Mouse (Mus musculus): ENCODE measurements around the gene Hoxa7. TPM values are rescaled to one million over a fixed set of nuclear protein-coding genes. Genes with fewer than 3 reads are reported as not detected.

The Hoxa7 gene
- polyA plus RNA-seq, 1 experiment, result not detected

DNA sequence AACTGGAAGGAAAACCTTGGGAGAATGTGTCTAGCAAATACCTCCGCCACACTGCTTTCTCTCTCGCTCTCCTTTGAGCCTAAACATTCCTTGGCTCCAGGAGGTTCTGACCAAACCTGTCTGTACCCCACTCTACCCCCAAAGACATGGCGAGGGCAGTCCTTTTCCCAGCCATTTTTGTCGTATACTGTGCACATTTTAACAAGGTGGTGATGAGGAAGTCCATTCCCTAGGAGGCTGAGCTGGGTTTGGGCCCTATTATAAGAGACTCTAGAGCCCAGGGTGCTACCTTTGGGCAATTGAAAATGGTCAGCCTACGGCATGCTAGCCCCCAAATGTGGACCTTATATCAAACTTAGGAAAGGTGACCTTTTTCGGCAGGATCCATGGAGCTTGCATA lies 14.2 kb upstream of the Hoxa7 start:
- Histone ChIP-seq H3K4me1 (ENCODE audit: control insufficient read depth, insufficient read depth, low read length) (no peaks in the 10 kb centered on the region), H3K27ac (ENCODE audit: insufficient read depth, low read depth, low read length) (no peak overlapping the region), H3K4me3 (ENCODE audit: insufficient read depth, low read depth, low read length) (no peak overlapping the region)
- no peak for TF ChIP-seq CTCF (IDR thresholded peaks at IDR 0.05; ENCODE audit: insufficient read depth, low read depth, low read length)
- TF ChIP-seq POLR2A (IDR thresholded peaks at IDR 0.05; ENCODE audit: insufficient read depth, low read depth, low read length), result no peak
- 23% methylated on average over 6 of the region's 6 CpGs for WGBS

DNA sequence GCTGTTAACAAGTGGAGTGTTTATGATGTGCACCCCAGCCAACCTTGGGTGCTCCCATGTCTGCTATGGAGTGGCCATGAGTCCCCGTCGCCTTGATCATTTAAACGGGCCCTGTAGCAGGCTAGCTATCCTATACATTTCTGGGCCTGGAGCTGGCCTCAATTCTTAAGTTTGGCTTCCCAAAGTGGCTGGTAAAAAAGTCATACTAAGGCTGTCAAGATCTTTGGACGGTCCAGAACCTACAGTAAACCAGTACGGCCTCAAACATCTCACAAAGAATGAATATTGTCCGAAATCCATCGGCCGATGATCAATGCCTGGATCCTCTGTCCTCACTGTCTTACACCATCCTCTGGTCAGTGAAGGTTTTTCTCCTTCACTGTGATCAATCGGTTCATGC lies 13.6 kb upstream of the Hoxa7 start:
- Histone ChIP-seq H3K4me3 (ENCODE audit: insufficient read depth, low read depth, low read length) (no peak overlapping the region), H3K4me1 (ENCODE audit: control insufficient read depth, insufficient read depth, low read length) (no peaks in the 10 kb centered on the region), H3K27ac (ENCODE audit: insufficient read depth, low read depth, low read length) (no peak overlapping the region)
- 33% methylated on average over 9 of the region's 9 CpGs for WGBS
- TF ChIP-seq CTCF (IDR thresholded peaks at IDR 0.05; ENCODE audit: insufficient read depth, low read depth, low read length) (no peak), POLR2A (IDR thresholded peaks at IDR 0.05; ENCODE audit: insufficient read depth, low read depth, low read length) (no peak)

DNA sequence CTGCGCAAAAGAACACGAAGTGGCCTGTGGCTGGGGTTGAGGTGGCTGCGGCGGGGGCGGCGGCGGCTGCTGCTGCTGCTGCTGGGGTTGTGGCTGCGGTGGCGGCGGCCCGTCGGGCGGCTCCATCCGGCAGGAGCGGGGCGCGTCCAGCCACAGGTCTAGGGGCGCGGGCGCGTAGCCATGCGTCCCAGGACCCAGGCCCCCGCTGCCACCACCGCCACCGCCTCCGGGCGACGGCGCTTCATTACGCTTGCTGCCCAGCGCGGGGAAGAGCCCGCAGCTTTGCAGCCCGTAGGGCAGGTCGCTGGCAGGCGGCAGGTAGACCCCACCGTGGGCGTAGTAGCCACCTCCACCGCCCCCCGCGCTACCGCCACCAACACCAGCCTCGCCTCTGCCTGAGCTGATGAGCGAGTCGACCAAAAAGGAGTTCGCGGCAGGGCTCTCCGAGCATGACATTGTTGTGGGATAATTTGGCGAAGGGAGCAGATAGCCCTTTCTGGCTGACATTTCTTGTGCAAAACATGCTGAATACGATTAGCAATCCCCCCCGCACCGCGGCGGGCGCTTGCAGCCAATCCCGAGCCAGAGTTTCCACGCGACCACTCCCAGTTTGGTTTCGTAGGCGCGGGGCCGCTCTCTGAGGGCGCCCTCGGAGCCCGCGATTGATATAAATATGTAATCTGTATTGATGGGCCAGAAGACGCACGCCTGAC lies 12.9 kb upstream of the Hoxa7 start:
- no peak overlapping the region for H3K4me3 ChIP-seq (ENCODE audit: insufficient read depth, low read depth, low read length)
- WGBS, result 2% methylated on average over 64 of the region's 68 CpGs
- H3K27ac ChIP-seq (ENCODE audit: insufficient read depth, low read depth, low read length), result no peak overlapping the region
- H3K4me1 ChIP-seq (ENCODE audit: control insufficient read depth, insufficient read depth, low read length), result no peaks in the 10 kb centered on the region
- TF ChIP-seq CTCF (IDR thresholded peaks at IDR 0.05; ENCODE audit: insufficient read depth, low read depth, low read length) (no peak), POLR2A (IDR thresholded peaks at IDR 0.05; ENCODE audit: insufficient read depth, low read depth, low read length) (no peak)

DNA sequence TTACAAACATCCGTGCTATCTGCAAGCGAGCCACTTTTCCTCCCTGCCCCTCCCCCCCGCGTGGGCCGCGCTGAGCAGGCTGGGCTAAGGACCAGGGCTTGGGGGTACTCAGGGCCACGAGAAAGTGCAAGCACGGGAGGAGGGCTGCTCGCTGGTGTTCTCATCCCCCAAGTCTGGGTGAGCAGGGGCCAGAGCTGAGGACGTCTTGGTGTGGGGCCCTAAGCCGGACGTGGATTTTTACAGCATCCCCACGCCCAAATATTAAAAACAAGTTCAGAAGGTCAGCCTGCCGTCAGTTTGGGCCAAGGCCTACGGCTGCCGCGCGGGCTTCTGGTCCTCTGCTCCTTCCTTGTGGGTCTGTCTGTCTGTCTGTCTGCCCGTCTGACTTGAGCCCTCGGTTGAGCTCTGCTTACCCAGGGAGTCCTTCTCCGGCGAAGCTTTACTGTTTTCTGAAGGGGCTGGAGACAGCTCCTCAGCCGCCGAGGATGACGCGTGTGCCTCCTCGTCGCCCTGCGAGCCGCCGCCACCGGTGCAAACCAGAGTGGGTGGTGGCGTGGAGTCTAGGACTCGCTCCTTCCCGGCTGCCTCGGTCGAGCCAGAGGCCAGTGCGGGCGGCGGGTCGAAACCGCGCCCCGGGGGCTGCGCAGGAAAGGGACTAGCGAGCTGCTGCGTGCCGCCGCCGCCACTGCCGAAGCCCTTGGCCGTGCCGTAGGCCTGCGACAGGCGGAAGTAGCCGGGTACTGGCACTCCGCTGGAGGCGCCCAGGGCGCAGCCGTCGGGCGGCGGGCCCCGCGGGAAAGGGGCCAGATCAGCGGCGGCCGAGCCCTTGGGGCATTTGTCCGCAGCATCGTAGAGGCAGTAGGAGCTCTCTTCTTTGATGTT lies 12.1 kb upstream of the Hoxa7 start:
- Histone ChIP-seq H3K27ac (ENCODE audit: insufficient read depth, low read depth, low read length) (no peak overlapping the region), H3K4me3 (ENCODE audit: insufficient read depth, low read depth, low read length) (no peak overlapping the region), H3K4me1 (ENCODE audit: control insufficient read depth, insufficient read depth, low read length) (no peaks in the 10 kb centered on the region)
- TF ChIP-seq POLR2A (IDR thresholded peaks at IDR 0.05; ENCODE audit: insufficient read depth, low read depth, low read length) (no peak), CTCF (IDR thresholded peaks at IDR 0.05; ENCODE audit: insufficient read depth, low read depth, low read length) (no peak)
- 2% methylated on average over 70 of the region's 70 CpGs for WGBS

DNA sequence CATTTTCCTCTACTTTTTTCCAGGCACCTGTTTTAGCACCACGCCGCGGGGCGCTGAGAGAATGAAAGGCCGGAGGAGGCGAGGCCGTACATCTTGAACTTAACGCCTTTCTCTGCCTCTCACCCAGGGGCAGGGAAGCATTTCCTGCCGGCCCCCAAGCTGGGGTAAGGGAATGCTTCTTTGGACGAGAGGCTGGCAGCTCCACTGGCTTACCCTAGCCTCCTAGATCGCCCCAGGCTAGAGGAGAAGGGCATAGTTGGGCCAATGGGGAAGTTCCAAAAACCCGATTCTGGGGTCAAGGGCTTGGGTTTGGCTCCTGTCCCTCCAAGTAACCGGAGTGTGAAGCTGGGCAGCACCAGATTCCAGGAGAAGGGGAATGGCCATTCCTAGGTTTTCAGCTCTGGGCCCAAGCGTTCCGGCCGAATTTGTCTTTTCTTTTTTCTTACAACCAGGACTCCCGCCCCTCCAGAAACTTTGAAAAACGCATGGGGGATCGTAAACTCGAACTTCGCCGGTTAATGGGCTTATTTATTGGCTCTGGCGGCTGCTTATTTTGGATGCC lies 11.4 kb upstream of the Hoxa7 start:
- Histone ChIP-seq H3K27ac (ENCODE audit: insufficient read depth, low read depth, low read length) (no peak overlapping the region), H3K4me1 (ENCODE audit: control insufficient read depth, insufficient read depth, low read length) (no peaks in the 10 kb centered on the region), H3K4me3 (ENCODE audit: insufficient read depth, low read depth, low read length) (no peak overlapping the region)
- no peak for TF ChIP-seq CTCF (IDR thresholded peaks at IDR 0.05; ENCODE audit: insufficient read depth, low read depth, low read length)
- no peak for TF ChIP-seq POLR2A (IDR thresholded peaks at IDR 0.05; ENCODE audit: insufficient read depth, low read depth, low read length)
- 3% methylated on average over 23 of the region's 23 CpGs for WGBS

DNA sequence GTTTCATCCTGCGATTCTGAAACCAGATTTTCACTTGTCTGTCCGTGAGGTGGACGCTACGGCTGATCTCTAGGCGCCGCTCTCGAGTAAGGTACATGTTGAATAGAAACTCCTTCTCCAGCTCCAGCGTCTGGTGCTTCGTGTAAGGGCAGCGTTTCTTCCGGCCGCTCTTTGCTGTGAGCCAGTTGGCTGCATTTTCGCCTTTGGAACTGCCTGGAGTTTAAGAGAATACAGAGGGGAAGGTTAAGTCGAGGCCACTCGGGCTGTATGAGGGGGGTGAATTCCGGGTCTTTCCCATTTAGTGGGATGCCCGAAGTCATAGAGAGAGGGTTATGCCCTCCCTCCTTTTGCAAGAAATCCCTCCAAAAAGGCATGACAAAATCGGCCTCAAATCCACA lies 10.9 kb upstream of the Hoxa7 start:
- Histone ChIP-seq H3K4me3 (ENCODE audit: insufficient read depth, low read depth, low read length) (no peak overlapping the region), H3K27ac (ENCODE audit: insufficient read depth, low read depth, low read length) (no peak overlapping the region), H3K4me1 (ENCODE audit: control insufficient read depth, insufficient read depth, low read length) (no peaks in the 10 kb centered on the region)
- 1% methylated on average over 18 of the region's 18 CpGs for WGBS
- TF ChIP-seq POLR2A (IDR thresholded peaks at IDR 0.05; ENCODE audit: insufficient read depth, low read depth, low read length) (no peak), CTCF (IDR thresholded peaks at IDR 0.05; ENCODE audit: insufficient read depth, low read depth, low read length) (no peak)

DNA sequence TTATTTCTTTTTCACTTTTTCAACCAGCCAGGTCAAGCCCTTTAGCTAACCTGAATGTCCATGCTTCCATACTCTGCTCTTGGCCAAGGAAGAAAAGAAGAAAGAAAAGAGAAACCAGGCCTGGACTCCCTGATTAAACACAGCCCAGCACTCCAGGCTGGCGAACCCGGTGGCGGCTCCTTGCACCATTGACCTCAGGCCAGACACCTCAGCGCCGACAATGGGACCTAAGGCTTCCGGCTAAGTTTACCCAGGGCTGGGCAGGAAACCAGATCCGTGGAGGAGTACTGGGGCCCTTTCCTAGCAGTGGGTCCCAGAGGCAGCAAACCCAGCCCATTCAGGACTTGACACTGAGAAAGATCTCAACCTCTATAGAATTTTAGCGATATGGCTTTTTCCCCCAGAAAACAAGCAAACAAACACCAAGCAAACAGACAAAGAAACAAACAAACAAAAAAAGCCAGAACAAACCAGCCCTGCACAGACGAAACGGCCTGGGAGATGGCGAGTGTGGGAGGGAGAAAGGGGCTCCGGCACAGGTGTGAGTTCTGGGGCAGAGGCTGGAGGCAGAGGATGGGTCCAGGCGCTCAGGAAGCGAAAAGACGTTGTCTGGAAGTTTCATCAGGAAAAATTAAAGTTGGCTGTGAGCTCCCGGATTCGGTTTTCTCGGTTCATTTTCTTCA lies 10.4 kb upstream of the Hoxa7 start:
- no peaks in the 10 kb centered on the region for H3K4me1 ChIP-seq (ENCODE audit: control insufficient read depth, insufficient read depth, low read length)
- WGBS, result 4% methylated on average over 18 of the region's 18 CpGs
- H3K27ac ChIP-seq (ENCODE audit: insufficient read depth, low read depth, low read length), result no peak overlapping the region
- TF ChIP-seq CTCF (IDR thresholded peaks at IDR 0.05; ENCODE audit: insufficient read depth, low read depth, low read length) (no peak), POLR2A (IDR thresholded peaks at IDR 0.05; ENCODE audit: insufficient read depth, low read depth, low read length) (no peak)
- no peak overlapping the region for H3K4me3 ChIP-seq (ENCODE audit: insufficient read depth, low read depth, low read length)

DNA sequence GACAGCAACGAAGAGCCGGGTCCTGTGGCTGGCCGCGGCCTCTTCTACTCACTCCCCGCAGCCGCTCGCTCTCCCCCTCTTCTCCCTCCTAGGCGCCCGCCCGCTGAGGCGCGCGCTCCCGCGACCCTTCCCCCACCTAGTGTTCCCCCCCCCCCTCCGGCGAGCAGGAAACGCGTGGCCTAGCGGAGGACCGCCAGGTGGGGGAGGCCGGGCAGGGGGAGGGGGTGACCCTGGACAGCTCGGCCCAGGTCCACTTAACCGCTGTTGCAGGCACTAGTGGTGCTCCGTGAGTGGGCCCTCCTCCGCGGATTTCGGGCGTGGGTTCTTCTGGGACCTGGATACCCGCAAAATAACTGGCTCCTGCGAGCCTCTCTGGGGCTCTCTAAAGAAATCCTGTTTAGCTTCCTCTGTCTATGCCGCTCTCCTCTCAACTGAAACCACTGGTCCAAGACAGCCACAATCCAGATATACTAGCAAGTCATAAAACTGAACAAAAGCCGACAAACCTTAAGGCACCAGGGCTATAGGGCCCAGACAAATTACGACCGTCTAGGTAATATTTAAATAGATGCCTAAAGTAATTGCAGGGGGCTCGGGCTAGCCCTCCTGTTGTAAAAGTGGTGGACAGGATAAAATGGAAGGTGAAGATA lies 9.0 kb upstream of the Hoxa7 start, which contains the start of gene Hoxa9:
Hoxa9 (minus strand) TSS at position 574 of the 650 bp plus-strand sequence.
- no peak within 1 kb of the TSS for H3K4me3 ChIP-seq (ENCODE audit: insufficient read depth, low read depth, low read length)
- no peak within 1 kb of the TSS for H3K27ac ChIP-seq (ENCODE audit: insufficient read depth, low read depth, low read length)
- WGBS, result 2% methylated on average over 25 of the region's 36 CpGs
- no peak for TF ChIP-seq CTCF (IDR thresholded peaks at IDR 0.05; ENCODE audit: insufficient read depth, low read depth, low read length)
- TF ChIP-seq POLR2A (IDR thresholded peaks at IDR 0.05; ENCODE audit: insufficient read depth, low read depth, low read length), result no peak
- no peaks in the 10 kb centered on the region for H3K4me1 ChIP-seq (ENCODE audit: control insufficient read depth, insufficient read depth, low read length)
